Mouse (Mus musculus) retina, embryonic 14.5 days (tissue): ENCODE measurements around the gene Myl10.
A peak's percentile ranks its signal among the peaks of the same experiment; 100 is the strongest.
"Not testable (repeated sequence)": the region's sequence is repeated elsewhere in the genome, so short reads cannot be mapped to it uniquely, and the experiment has no call there.

Experiments used
- DNase-seq: peaks from one replicate; pipeline ENCODE4 v3.0.0-alpha.2; 2015; ENCODE audit warnings: low spot score

Myl10 gene

GRCm38 (mm10) chr5:136692784-136693183, at the start of gene Myl10:
Gene Myl10 (plus strand): TSS chr5:136693146.
- no peak for DNase-seq

GRCm38 (mm10) chr5:136646731-136647328, 46.1 kb upstream of the Myl10 start:
- no peak for DNase-seq

- no peak for DNase-seq
Observed at GRCm38 (mm10) chr5:136649071-136649470, 43.9 kb upstream of the Myl10 start.

- DNase-seq = no peak
Observed at GRCm38 (mm10) chr5:136649655-136650054, 43.3 kb upstream of the Myl10 start.

GRCm38 (mm10) chr5:136654481-136654880, 38.5 kb upstream of the Myl10 start:
- DNase-seq = no peak

DNA sequence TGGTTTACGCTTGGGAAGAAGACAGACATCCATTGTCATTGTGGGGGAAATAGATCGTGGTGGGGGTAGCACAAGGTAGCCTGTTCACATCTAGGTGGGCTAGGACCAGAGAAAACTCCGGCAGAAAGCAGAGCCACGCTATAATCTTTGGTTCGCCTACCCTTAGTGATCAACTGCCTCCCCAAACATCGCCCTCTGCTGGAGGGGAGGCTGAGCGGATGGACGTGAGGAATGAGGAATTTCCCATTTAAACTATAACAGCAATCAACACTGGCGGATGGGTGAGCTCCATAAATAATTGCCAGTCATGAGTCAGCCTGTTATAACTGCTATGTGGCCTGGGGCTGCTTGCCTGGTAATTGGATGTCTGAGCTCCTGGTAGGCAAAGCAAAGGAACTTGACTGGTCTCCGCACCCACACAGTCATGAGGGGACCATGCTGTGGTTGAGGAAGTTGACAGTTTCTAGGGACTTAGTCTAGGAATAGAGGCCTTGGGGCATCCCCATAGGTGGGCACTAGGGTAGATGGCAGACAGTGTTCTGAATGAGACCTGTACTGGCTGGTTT, 36.0 kb upstream of the Myl10 start:
- DNase-seq = no peak

- DNase-seq = not testable (repeated sequence)
Observed at GRCm38 (mm10) chr5:136660721-136661120, 32.2 kb upstream of the Myl10 start.

- DNase-seq = no peak
Observed at GRCm38 (mm10) chr5:136662281-136662680, 30.7 kb upstream of the Myl10 start.

DNA sequence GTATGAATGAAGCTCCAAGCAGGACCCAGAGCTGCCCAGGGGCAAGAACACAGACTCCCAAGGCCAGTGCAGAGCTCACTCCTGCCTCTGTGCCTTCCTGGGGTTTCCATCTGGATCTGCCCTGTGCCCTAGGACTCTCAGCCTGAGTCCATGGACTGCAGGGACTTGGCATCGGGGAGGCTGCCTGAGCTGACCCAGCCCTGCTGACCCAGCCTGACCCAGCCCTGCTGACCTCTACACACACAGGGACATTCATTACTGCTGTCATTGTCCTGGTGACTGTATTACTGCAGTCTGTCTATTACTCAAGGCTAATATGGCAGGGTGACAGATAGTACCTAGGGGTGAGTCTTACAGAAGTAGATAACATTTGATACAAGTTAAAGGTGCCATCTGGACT, 30.1 kb upstream of the Myl10 start:
- no peak for DNase-seq

DNA sequence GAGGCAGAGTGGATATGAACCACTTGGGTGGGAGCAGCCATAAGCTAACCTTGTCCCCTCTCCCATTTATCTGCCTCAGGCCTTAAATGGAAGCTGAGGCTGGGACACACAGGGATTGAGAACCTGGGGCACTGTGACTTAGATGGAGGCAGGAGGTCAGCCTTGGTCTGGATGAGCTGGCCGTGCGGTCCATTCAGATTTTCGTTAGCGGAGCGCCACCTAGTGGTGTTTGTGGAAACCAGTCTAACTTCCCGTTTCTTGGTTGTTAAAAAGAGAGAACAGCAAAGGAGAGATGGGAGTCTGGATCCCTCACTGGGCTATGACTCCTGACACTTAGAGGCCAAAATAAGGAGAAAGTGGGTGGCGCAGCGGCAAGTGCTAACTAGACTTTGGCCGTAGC, 28.4 kb upstream of the Myl10 start:
- peak; percentile 92 for DNase-seq

GRCm38 (mm10) chr5:136676315-136677030, 16.5 kb upstream of the Myl10 start:
- DNase-seq = no peak

DNA sequence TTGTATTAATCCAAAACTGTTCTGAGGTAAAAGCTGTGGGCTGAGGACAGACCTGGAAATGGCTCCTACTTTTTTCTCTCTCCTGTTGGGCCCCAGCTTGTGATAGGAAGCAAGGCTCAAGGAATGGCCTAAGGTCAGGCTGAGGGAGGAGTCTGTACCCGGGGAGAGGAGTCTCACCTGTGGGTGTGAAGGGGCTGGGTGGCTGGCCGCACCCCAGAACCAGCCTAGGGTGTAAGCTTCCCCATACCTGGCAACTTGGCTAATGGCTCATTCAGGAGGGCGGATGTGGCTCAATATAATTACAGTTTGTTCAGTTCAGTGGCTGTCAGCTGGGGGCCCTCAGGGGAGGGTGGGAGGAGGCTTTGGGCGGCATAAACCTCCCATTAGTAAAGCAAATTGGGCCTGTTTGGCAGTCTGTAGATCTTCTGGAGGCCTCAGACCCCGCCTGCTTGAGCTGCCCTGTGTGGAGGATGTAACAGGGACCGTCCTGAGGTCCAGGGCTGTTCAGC, 14.1 kb upstream of the Myl10 start:
- no peak for DNase-seq

GRCm38 (mm10) chr5:136686349-136686748, 6.6 kb upstream of the Myl10 start:
- DNase-seq = no peak

GRCm38 (mm10) chr5:136687561-136687960, 5.4 kb upstream of the Myl10 start:
- no peak for DNase-seq

GRCm38 (mm10) chr5:136688841-136689240, 4.1 kb upstream of the Myl10 start:
- DNase-seq = no peak

GRCm38 (mm10) chr5:136691170-136691569, 1.8 kb upstream of the Myl10 start:
- no peak for DNase-seq

- DNase-seq = no peak
Observed at GRCm38 (mm10) chr5:136693418-136693817, 472 bp downstream of the Myl10 start.

DNA sequence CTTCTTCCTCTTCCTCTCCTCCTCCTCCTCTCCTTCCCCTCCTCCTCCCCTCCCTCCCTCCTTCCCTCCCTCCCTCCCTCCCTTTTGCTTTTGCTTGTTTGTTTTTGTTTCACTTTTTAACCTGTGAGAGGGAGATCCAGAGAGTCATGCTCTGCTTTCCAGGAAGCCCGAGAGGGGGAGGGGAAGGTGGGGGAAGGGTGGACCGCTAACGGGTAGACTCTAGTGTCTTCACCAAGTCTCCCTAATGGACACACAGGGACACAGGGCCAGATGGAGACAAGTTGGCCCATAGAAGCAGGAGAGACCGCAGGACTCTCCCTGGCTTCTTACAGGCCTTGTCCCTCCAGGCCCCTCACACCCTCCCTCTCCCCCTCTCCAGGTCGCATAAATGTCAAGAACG, 2.0 kb downstream of the Myl10 start:
- no peak for DNase-seq

DNA sequence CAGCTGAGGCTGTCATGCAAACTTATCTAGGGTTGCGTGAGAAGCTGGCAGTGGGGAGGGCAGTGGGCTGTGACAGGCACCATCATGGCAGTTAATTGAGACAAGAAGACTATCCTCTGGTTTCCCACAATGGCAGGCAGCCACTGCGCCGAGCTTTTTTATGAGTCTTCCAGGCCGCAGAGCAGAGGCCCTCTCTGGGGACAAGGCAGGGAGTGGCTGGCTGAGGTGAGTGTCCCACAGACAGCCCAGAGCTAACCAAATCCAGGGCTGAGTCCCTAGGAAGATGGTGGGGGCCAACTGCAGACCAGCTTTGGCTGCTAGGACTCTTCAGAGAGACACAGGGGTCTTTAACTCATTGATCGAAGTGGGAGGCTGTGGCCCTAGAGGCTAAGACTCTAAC, 3.6 kb downstream of the Myl10 start:
- DNase-seq = no peak

- DNase-seq = no peak
Observed at GRCm38 (mm10) chr5:136697618-136698017, 4.7 kb downstream of the Myl10 start.

DNA sequence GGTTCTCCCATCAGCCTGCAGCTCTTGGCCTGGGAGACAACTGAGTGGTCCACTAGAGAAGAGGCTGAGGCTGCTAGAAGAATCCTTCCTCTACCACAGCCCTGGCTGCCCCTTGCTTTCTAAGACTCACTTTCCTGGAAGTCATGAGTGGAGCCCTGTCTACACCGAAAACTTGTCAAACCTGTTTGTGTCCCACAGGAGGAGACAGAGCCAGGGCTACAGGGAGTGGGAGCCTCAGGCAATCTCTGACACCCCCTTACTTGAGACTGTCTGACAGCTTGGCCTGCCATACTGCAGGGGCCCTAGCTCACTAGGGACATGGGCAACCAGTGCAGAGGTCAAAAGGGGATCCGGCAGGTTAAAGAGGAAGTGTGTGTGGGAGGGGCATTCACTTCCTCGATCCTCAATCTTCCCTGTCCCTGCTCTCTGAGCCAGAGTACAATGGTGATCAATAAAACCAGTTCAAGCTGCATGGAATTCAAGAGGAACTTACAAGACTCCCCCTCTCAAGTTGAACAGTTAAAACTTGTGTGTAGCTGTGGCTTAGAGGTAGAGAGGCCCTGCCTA, 9.3 kb downstream of the Myl10 start:
- DNase-seq = no peak

- peak; percentile 76 for DNase-seq
Observed at GRCm38 (mm10) chr5:136703751-136704150, 10.8 kb downstream of the Myl10 start.

DNA sequence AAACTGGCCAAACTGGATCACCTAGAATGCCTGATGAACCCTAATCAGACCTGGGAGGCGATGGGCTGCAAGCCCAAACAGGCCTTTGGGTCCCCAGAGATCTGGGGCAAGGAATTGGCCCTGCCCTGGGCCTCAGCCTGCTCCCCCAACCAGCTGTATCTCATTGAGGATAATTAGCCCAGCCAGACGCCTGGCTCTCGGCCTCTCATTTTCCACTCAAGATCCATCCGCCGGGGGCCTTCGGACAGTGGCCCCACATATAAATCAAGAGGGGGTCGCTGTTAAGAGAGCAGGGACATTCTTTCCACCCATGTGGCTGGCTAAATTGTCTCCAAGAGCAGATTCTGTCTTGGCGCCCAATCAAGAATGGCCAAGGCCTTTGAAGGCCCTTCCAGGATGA, 11.2 kb downstream of the Myl10 start:
- DNase-seq = no peak
